Mouse (Mus musculus) midbrain, embryonic 12.5 days (tissue): ENCODE measurements around the gene Hnrnpr. TPM values are rescaled to one million over a fixed set of nuclear protein-coding genes. Genes with fewer than 3 reads are reported as not detected.

ENCODE experiments used
- ATAC-seq: fragments of 200-750 bp; cut with Nextera tagmentation; 2 replicates; pipeline ENCODE4 v1.8.0; 2017; ENCODE audit warnings: low read depth, moderate TSS enrichment, moderate library complexity; ENCODE audit not compliant: low FRiP score
- H3K27ac ChIP-seq: fragments of 300-500 bp; sonication (generic); replicated peaks from 2 replicates; pipeline ENCODE4 v1.5.1; 2016; ENCODE audit warnings: mild to moderate bottlenecking
- H3K27me3 ChIP-seq: fragments of 300-500 bp; sonication (generic); 2 replicates; pipeline ENCODE4 v1.6.1; 2016; ENCODE audit warnings: mild to moderate bottlenecking
- H3K36me3 ChIP-seq: fragments of 300-500 bp; sonication (generic); 2 replicates; pipeline ENCODE4 v1.6.1; 2016
- H3K4me1 ChIP-seq: fragments of 300-500 bp; sonication (generic); 2 replicates; pipeline ENCODE4 v1.6.1; 2016
- H3K4me2 ChIP-seq: fragments of 300-500 bp; sonication (generic); replicated peaks from 2 replicates; pipeline ENCODE4 v1.6.1; 2016; ENCODE audit warnings: mild to moderate bottlenecking, moderate library complexity
- H3K4me3 ChIP-seq: fragments of 300-500 bp; sonication (generic); 2 replicates; pipeline ENCODE4 v1.5.1; 2016; ENCODE audit warnings: mild to moderate bottlenecking
- H3K9ac ChIP-seq: fragments of 300-500 bp; sonication (generic); replicated peaks from 2 replicates; pipeline ENCODE4 v1.6.1; 2016; ENCODE audit warnings: mild to moderate bottlenecking, moderate library complexity
- H3K9me3 ChIP-seq: fragments of 300-500 bp; sonication (generic); 2 replicates; pipeline ENCODE4 v1.6.1; 2016; ENCODE audit warnings: mild to moderate bottlenecking
- WGBS: fragments of 180-500 bp; shearing (Covaris S2); methylation state at CpG from one replicate; pipeline ENCODE4 v1.1.7; 2016; 5-methylcytosine and 5-hydroxymethylcytosine counted together
- polyA plus RNA-seq: library from polyadenylated mRNA; unstranded; fragments of >200 nt; fragmentation: Nextera tagmentation; extraction: Ambion mirVana; gene quantifications from 2 replicates; pipeline ENCODE4 v1.2.1, GENCODE M21; 2016

Gene Hnrnpr
- polyA plus RNA-seq = 237 and 247 TPM in 2 replicates

GRCm38 (mm10) chr4:136310229-136311041 is at the start of gene Hnrnpr:
Gene Hnrnpr (plus strand): TSS chr4:136310942.
- Histone ChIP-seq H3K9ac (peak within 1 kb of the TSS; percentile 95), H3K4me2 (peak within 1 kb of the TSS; percentile 74), H3K27ac (peak within 1 kb of the TSS; percentile 98), H3K4me1 (peaks cover 41% of the 10 kb centered on the region), H3K27me3 (no peaks in the 10 kb centered on the region), H3K9me3 (no peaks in the 10 kb centered on the region), H3K36me3 (no peaks in the 10 kb centered on the region), H3K4me3 (peak within 1 kb of the TSS; percentile 97)
- under 1% methylated on average over 55 of the region's 65 CpGs for WGBS
- peak; percentile 100 for ATAC-seq

GRCm38 (mm10) chr4:136261912-136262311 is 48.8 kb upstream of the Hnrnpr start:
- H3K27me3 ChIP-seq = no peaks in the 10 kb centered on the region
- no peak overlapping the region for H3K27ac ChIP-seq
- H3K9me3 ChIP-seq = no peaks in the 10 kb centered on the region
- WGBS = 85% methylated on average over 10 of the region's 10 CpGs
- no peaks in the 10 kb centered on the region for H3K36me3 ChIP-seq
- H3K9ac ChIP-seq = no peak overlapping the region
- H3K4me1 ChIP-seq = peaks cover 4% of the 10 kb centered on the region
- ATAC-seq = no peak
- H3K4me2 ChIP-seq = no peak overlapping the region
- H3K4me3 ChIP-seq = no peak overlapping the region

- no peaks in the 10 kb centered on the region for H3K36me3 ChIP-seq
Observed at GRCm38 (mm10) chr4:136263555-136263954, 47.2 kb upstream of the Hnrnpr start.

GRCm38 (mm10) chr4:136266716-136267343 is 43.9 kb upstream of the Hnrnpr start:
- H3K36me3 ChIP-seq = no peaks in the 10 kb centered on the region
- H3K9ac ChIP-seq = no peak overlapping the region
- no peak overlapping the region for H3K4me3 ChIP-seq
- no peaks in the 10 kb centered on the region for H3K9me3 ChIP-seq
- H3K27me3 ChIP-seq = no peaks in the 10 kb centered on the region
- no peak overlapping the region for H3K4me2 ChIP-seq
- no peak for ATAC-seq
- no peaks in the 10 kb centered on the region for H3K4me1 ChIP-seq
- WGBS = 86% methylated on average over 9 of the region's 9 CpGs
- no peak overlapping the region for H3K27ac ChIP-seq

More at GRCm38 (mm10) chr4:136263555-136263954, 47.2 kb upstream of the Hnrnpr start:
- Histone ChIP-seq H3K9me3 (no peaks in the 10 kb centered on the region), H3K27ac (no peak overlapping the region), H3K4me3 (no peak overlapping the region), H3K27me3 (no peaks in the 10 kb centered on the region), H3K4me2 (no peak overlapping the region), H3K4me1 (peaks cover 4% of the 10 kb centered on the region), H3K9ac (no peak overlapping the region)
- 93% methylated on average over 4 of the region's 4 CpGs for WGBS
- ATAC-seq = no peak

- Histone ChIP-seq H3K9me3 (peaks cover 14% of the 10 kb centered on the region), H3K27ac (no peak overlapping the region), H3K4me2 (no peak overlapping the region), H3K9ac (no peak overlapping the region), H3K4me1 (no peaks in the 10 kb centered on the region), H3K36me3 (no peaks in the 10 kb centered on the region), H3K27me3 (no peaks in the 10 kb centered on the region), H3K4me3 (no peak overlapping the region)
- 89% methylated on average over 1 of the region's 1 CpGs for WGBS
- ATAC-seq = no peak
Observed at GRCm38 (mm10) chr4:136268912-136269311, 41.8 kb upstream of the Hnrnpr start.

- Histone ChIP-seq H3K4me3 (no peak overlapping the region), H3K4me2 (no peak overlapping the region), H3K27me3 (no peaks in the 10 kb centered on the region), H3K4me1 (no peaks in the 10 kb centered on the region), H3K36me3 (no peaks in the 10 kb centered on the region), H3K9me3 (peaks cover 14% of the 10 kb centered on the region), H3K27ac (no peak overlapping the region), H3K9ac (no peak overlapping the region)
- 89% methylated on average over 8 of the region's 8 CpGs for WGBS
- no peak for ATAC-seq
Observed at GRCm38 (mm10) chr4:136270648-136271047, 40.1 kb upstream of the Hnrnpr start.

- H3K9me3 ChIP-seq = no peaks in the 10 kb centered on the region
- no peaks in the 10 kb centered on the region; the same call in 1 of the 2 replicates for H3K27me3 ChIP-seq
- H3K4me2 ChIP-seq = no peak overlapping the region
- peaks cover 32% of the 10 kb centered on the region for H3K4me1 ChIP-seq
- H3K36me3 ChIP-seq = no peaks in the 10 kb centered on the region
- H3K27ac ChIP-seq = no peak overlapping the region
- no peak overlapping the region for H3K4me3 ChIP-seq
- no peak overlapping the region for H3K9ac ChIP-seq
- 80% methylated on average over 8 of the region's 8 CpGs for WGBS
- no peak for ATAC-seq
Observed at GRCm38 (mm10) chr4:136281097-136281496, 29.6 kb upstream of the Hnrnpr start.

GRCm38 (mm10) chr4:136281611-136282010 is 29.1 kb upstream of the Hnrnpr start:
- no peak overlapping the region for H3K27ac ChIP-seq
- no peaks in the 10 kb centered on the region; the same call in 1 of the 2 replicates for H3K27me3 ChIP-seq
- H3K9ac ChIP-seq = no peak overlapping the region
- no peaks in the 10 kb centered on the region for H3K9me3 ChIP-seq
- H3K4me2 ChIP-seq = no peak overlapping the region
- WGBS = 55% methylated on average over 9 of the region's 9 CpGs
- no peaks in the 10 kb centered on the region for H3K36me3 ChIP-seq
- H3K4me1 ChIP-seq = peaks cover 35% of the 10 kb centered on the region
- no peak overlapping the region for H3K4me3 ChIP-seq
- ATAC-seq = no peak

GRCm38 (mm10) chr4:136282621-136283480 is 27.9 kb upstream of the Hnrnpr start:
- peak overlapping the region; percentile 90 for H3K27ac ChIP-seq
- H3K9ac ChIP-seq = 0 out of 2 replicates have a peak overlapping the region, but pooled peaks have one; percentile 17
- H3K36me3 ChIP-seq = peaks cover 6% of the 10 kb centered on the region
- 8% methylated on average over 10 of the region's 10 CpGs for WGBS
- H3K4me3 ChIP-seq = no peak overlapping the region
- 0 out of 2 replicates have a peak, but pooled peaks cover under 1% of the 10 kb centered on the region for H3K9me3 ChIP-seq
- H3K4me2 ChIP-seq = peak overlapping the region; percentile 34
- H3K27me3 ChIP-seq = no peaks in the 10 kb centered on the region; the same call in 1 of the 2 replicates
- no peak for ATAC-seq
- peaks cover 44% of the 10 kb centered on the region for H3K4me1 ChIP-seq

GRCm38 (mm10) chr4:136283783-136284182 is 27.0 kb upstream of the Hnrnpr start:
- Histone ChIP-seq H3K4me3 (no peak overlapping the region), H3K4me1 (peaks cover 44% of the 10 kb centered on the region), H3K36me3 (peaks cover 15% of the 10 kb centered on the region), H3K9ac (no peak overlapping the region), H3K4me2 (peak overlapping the region; percentile 34; the same call in 1 of the 2 replicates), H3K27me3 (peaks cover 5% of the 10 kb centered on the region), H3K27ac (peak overlapping the region; percentile 90), H3K9me3 (peaks cover 8% of the 10 kb centered on the region; the same call in 1 of the 2 replicates)
- WGBS = 16% methylated on average over 2 of the region's 2 CpGs
- ATAC-seq = no peak

- H3K4me3 ChIP-seq = peak within 1 kb of the TSS; percentile 68
- peaks cover 44% of the 10 kb centered on the region for H3K4me1 ChIP-seq
- H3K9ac ChIP-seq = peak within 1 kb of the TSS; percentile 53
- H3K4me2 ChIP-seq = peak within 1 kb of the TSS; percentile 71
- peaks cover 11% of the 10 kb centered on the region for H3K27me3 ChIP-seq
- peaks cover 20% of the 10 kb centered on the region for H3K36me3 ChIP-seq
- ATAC-seq = no peak
- H3K27ac ChIP-seq = peak within 1 kb of the TSS; percentile 90
- WGBS = 31% methylated on average over 5 of the region's 5 CpGs
- peaks cover 10% of the 10 kb centered on the region; the same call in 1 of the 2 replicates for H3K9me3 ChIP-seq
Observed at GRCm38 (mm10) chr4:136284455-136284854, 26.3 kb upstream of the Hnrnpr start, which contains the start of gene Zfp46. Gene Zfp46 (plus strand): TSS chr4:136284683.
